Mouse (Mus musculus) testis, adult 2 months (tissue): ENCODE data around the gene Prkce. TPM values are rescaled to one million over a fixed set of nuclear protein-coding genes. Genes with fewer than 3 reads are reported as not detected.

ENCODE experiments used
- H3K27ac ChIP-seq: fragments of 200-500 bp; 2 replicates; pipeline ENCODE4 v1.5.1; 2012; ENCODE audit warnings: low read depth, low read length; ENCODE audit not compliant: control insufficient read depth, insufficient read depth
- H3K27me3 ChIP-seq: fragments of 200-500 bp; 2 replicates; pipeline ENCODE4 v1.6.1; 2012; ENCODE audit warnings: mild to moderate bottlenecking, low read length, moderate library complexity; ENCODE audit not compliant: control insufficient read depth, insufficient read depth
- H3K36me3 ChIP-seq: fragments of 200-500 bp; 2 replicates; pipeline ENCODE4 v1.6.1; 2012; ENCODE audit warnings: mild to moderate bottlenecking, low read length; ENCODE audit not compliant: control insufficient read depth, insufficient read depth
- H3K4me1 ChIP-seq: fragments of 200-500 bp; 2 replicates; pipeline ENCODE4 v1.6.1; 2012; ENCODE audit warnings: low read length; ENCODE audit not compliant: control insufficient read depth, insufficient read depth
- H3K4me3 ChIP-seq: fragments of 200-500 bp; 2 replicates; pipeline ENCODE4 v1.5.1; 2012; ENCODE audit warnings: low read depth, mild to moderate bottlenecking, low read length, moderate library complexity, mixed read lengths; ENCODE audit not compliant: control insufficient read depth
- CTCF ChIP-seq: fragments of 200-500 bp; IDR thresholded peaks from 2 replicates; pipeline ENCODE4 v1.5.1; 2012; ENCODE audit warnings: low read depth, mild to moderate bottlenecking, inconsistent platforms, low read length, moderate library complexity; ENCODE audit not compliant: control insufficient read depth, insufficient read depth, insufficient replicate concordance
- POLR2A ChIP-seq: fragments of 200-500 bp; IDR thresholded peaks from 2 replicates; pipeline ENCODE4 v1.6.1; 2012; ENCODE audit warnings: low read depth, mild to moderate bottlenecking, inconsistent platforms, low read length, moderate library complexity; ENCODE audit not compliant: control insufficient read depth
- polyA plus RNA-seq: library from polyadenylated mRNA; depleted of rRNA; stranded (reverse); fragments of >200 nt; gene quantifications from 2 replicates; pipeline ENCODE4 v1.2.3, GENCODE M21; 2012

The Prkce gene
- polyA plus RNA-seq, 1 experiment: 1.2 TPM

GRCm38 (mm10) chr17:86144537-86145078 is 23.0 kb upstream of the Prkce start:
- TF ChIP-seq POLR2A: peak; percentile 24; the same call in 1 of the 2 replicates
- TF ChIP-seq CTCF: no peak
- Histone ChIP-seq H3K4me3 (peak overlapping the region; percentile 87), H3K27me3 (no peaks in the 10 kb centered on the region), H3K4me1 (peaks cover 7% of the 10 kb centered on the region), H3K36me3 (peaks cover 1% of the 10 kb centered on the region; the same call in 1 of the 2 replicates), H3K27ac (peak overlapping the region; percentile 59)

- peak within 1 kb of the TSS; percentile 87 for H3K4me3 ChIP-seq
- peaks cover 7% of the 10 kb centered on the region for H3K4me1 ChIP-seq
- TF ChIP-seq CTCF: no peak
- peak; percentile 52 for TF ChIP-seq POLR2A
- H3K27ac ChIP-seq: peak within 1 kb of the TSS; percentile 77
- H3K27me3 ChIP-seq: no peaks in the 10 kb centered on the region
- H3K36me3 ChIP-seq: no peaks in the 10 kb centered on the region
Observed at GRCm38 (mm10) chr17:86145079-86145951, 22.3 kb upstream of the Prkce start, which contains the start of gene Srbd1. Gene Srbd1, minus strand, starts transcription at chr17:86145175.

GRCm38 (mm10) chr17:86149726-86150125 is 17.9 kb upstream of the Prkce start:
- no peaks in the 10 kb centered on the region for H3K36me3 ChIP-seq
- no peak overlapping the region for H3K27ac ChIP-seq
- no peak overlapping the region for H3K4me3 ChIP-seq
- H3K4me1 ChIP-seq: peaks cover 4% of the 10 kb centered on the region; the same call in 1 of the 2 replicates
- H3K27me3 ChIP-seq: no peaks in the 10 kb centered on the region
- TF ChIP-seq POLR2A: no peak
- no peak for TF ChIP-seq CTCF

- TF ChIP-seq POLR2A (no peak), CTCF (no peak)
- Histone ChIP-seq H3K27ac (no peak overlapping the region), H3K36me3 (no peaks in the 10 kb centered on the region), H3K27me3 (no peaks in the 10 kb centered on the region), H3K4me3 (no peak overlapping the region), H3K4me1 (peaks cover under 1% of the 10 kb centered on the region; the same call in 1 of the 2 replicates)
Observed at GRCm38 (mm10) chr17:86150867-86151348, 16.7 kb upstream of the Prkce start.

- H3K4me3 ChIP-seq: no peak overlapping the region
- no peak overlapping the region for H3K27ac ChIP-seq
- peaks cover 5% of the 10 kb centered on the region for H3K4me1 ChIP-seq
- no peaks in the 10 kb centered on the region for H3K36me3 ChIP-seq
- H3K27me3 ChIP-seq: no peaks in the 10 kb centered on the region
- TF ChIP-seq CTCF (no peak), POLR2A (no peak)
Observed at GRCm38 (mm10) chr17:86156999-86157398, 10.6 kb upstream of the Prkce start.

- Histone ChIP-seq H3K4me1 (peaks cover 22% of the 10 kb centered on the region), H3K27ac (no peak overlapping the region), H3K4me3 (no peak overlapping the region), H3K36me3 (no peaks in the 10 kb centered on the region), H3K27me3 (no peaks in the 10 kb centered on the region)
- TF ChIP-seq CTCF (no peak), POLR2A (no peak)
Observed at GRCm38 (mm10) chr17:86162672-86163071, 4.9 kb upstream of the Prkce start.

- Histone ChIP-seq H3K27me3 (0 out of 2 replicates have a peak, but pooled peaks cover 2% of the 10 kb centered on the region), H3K4me1 (peaks cover 30% of the 10 kb centered on the region), H3K36me3 (no peaks in the 10 kb centered on the region), H3K27ac (no peak overlapping the region), H3K4me3 (no peak overlapping the region)
- TF ChIP-seq CTCF (no peak), POLR2A (no peak)
Observed at GRCm38 (mm10) chr17:86164416-86164815, 3.2 kb upstream of the Prkce start.
